Mouse (Mus musculus) intestine, embryonic 15.5 days (tissue): Measurements from ENCODE around the gene Hesx1. TPM values are rescaled to one million over a fixed set of nuclear protein-coding genes. Genes with fewer than 3 reads are reported as not detected.

ENCODE experiments used
- ATAC-seq: fragments of 200-750 bp; cut with Nextera tagmentation; 2 replicates; pipeline ENCODE4 v1.8.0; 2017; ENCODE audit warnings: moderate TSS enrichment, moderate library complexity
- H3K27ac ChIP-seq: fragments of 300-500 bp; sonication (generic); 2 replicates; pipeline ENCODE4 v1.5.1; 2015; ENCODE audit warnings: mild to moderate bottlenecking, inconsistent platforms
- H3K27me3 ChIP-seq: fragments of 300-500 bp; sonication (generic); replicated peaks from 2 replicates; pipeline ENCODE4 v1.6.1; 2015; ENCODE audit warnings: inconsistent platforms
- H3K36me3 ChIP-seq: fragments of 300-500 bp; sonication (generic); 2 replicates; pipeline ENCODE4 v1.6.1; 2015; ENCODE audit warnings: inconsistent platforms
- H3K4me1 ChIP-seq: fragments of 300-500 bp; sonication (generic); replicated peaks from 2 replicates; pipeline ENCODE4 v1.6.1; 2015; ENCODE audit warnings: inconsistent platforms
- H3K4me2 ChIP-seq: fragments of 300-500 bp; sonication (generic); replicated peaks from 2 replicates; pipeline ENCODE4 v1.6.1; 2015; ENCODE audit warnings: mild to moderate bottlenecking, inconsistent platforms
- H3K4me3 ChIP-seq: fragments of 300-500 bp; sonication (generic); replicated peaks from 2 replicates; pipeline ENCODE4 v1.5.1; 2015; ENCODE audit warnings: inconsistent platforms
- H3K9ac ChIP-seq: fragments of 300-500 bp; sonication (generic); 2 replicates; pipeline ENCODE4 v1.6.1; 2015; ENCODE audit warnings: inconsistent platforms
- H3K9me3 ChIP-seq: fragments of 300-500 bp; sonication (generic); 2 replicates; pipeline ENCODE4 v1.6.1; 2016; ENCODE audit warnings: inconsistent platforms
- whole genome bisulfite sequencing: fragments of 180-500 bp; shearing (Covaris S2); methylation state at CpG from one replicate; pipeline ENCODE4 v1.1.7; 2015; 5-methylcytosine and 5-hydroxymethylcytosine counted together
- polyA plus RNA-seq: library from polyadenylated mRNA; unstranded; fragments of >200 nt; fragmentation: Nextera tagmentation; extraction: Ambion mirVana; gene quantifications from 2 replicates; pipeline ENCODE4 v1.2.1, GENCODE M21; 2015

Hesx1 gene
- polyA plus RNA-seq, 1 experiment from 2014 or later = 0.35 TPM

DNA sequence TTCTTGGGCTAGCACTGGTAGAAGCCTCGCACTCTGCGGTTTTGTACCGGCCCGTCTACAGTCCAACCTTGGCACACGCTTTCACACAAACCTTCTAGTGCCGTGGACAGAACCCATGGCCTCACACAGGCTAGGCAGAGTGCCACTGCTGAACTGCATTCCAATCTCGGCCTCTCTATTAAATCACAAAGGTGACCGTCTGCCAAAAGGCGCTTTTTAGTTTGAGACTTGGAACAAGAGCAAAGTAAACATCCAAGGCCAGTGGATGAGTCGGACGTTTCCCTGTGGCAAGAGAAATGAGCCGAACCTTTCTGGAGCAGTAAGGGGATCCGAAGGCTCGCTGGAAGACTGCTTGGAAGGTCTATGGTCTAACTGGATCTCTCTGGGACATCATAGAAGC lies 25.6 kb downstream of the Hesx1 start:
- Histone ChIP-seq H3K9ac (no peak overlapping the region), H3K4me1 (no peaks in the 10 kb centered on the region), H3K4me3 (no peak overlapping the region), H3K9me3 (no peaks in the 10 kb centered on the region), H3K27ac (no peak overlapping the region), H3K36me3 (no peaks in the 10 kb centered on the region), H3K27me3 (no peaks in the 10 kb centered on the region), H3K4me2 (no peak overlapping the region)
- 77% methylated on average over 14 of the region's 14 CpGs for WGBS
- ATAC-seq = no peak

DNA sequence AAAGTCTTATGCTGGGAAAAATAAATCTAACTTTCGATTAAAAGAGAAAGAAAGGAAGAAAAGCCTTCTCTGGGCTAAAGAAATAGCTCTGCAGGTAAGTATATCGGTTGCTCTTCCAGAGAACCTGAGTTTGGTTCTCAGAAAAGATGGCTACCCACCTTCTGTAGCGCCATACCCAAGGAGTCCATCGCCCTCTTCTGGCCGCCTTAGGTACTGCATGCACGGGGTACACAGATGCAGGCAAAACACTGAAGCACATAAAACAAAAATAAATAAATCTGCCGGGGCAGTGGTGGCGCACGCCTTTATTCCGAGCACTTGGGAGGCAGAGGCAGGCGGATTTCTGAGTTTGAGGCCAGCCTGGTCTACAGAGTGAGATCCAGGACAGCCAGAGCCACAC lies 28.7 kb downstream of the Hesx1 start:
- ATAC-seq = no peak

DNA sequence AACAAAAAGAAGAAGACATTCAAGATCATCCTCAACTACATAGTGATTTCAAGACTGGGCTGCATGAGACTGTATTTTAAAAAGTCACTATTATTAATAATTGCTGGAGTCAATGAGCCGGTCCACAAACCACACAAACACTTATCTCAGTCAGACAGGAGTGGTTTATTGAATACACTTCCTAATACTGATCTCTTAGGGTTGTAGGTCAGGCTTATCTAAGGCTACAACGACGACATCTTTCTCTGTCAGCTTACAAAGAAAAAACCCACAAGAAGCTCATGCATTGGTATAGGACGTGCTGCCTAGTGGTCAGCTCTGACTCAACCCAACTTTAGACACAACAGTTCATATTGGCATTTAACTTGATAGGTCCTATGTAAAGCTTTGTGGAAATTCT lies 30.4 kb downstream of the Hesx1 start:
- Histone ChIP-seq H3K9ac (no peak overlapping the region), H3K27ac (no peak overlapping the region), H3K4me1 (no peaks in the 10 kb centered on the region), H3K9me3 (no peaks in the 10 kb centered on the region), H3K4me3 (no peak overlapping the region), H3K27me3 (no peaks in the 10 kb centered on the region), H3K36me3 (no peaks in the 10 kb centered on the region), H3K4me2 (no peak overlapping the region)
- no peak for ATAC-seq
- WGBS = 65% methylated on average over 4 of the region's 4 CpGs

More for the DNA sequence above, 28.7 kb downstream of the Hesx1 start:
- Histone ChIP-seq H3K4me1 (no peaks in the 10 kb centered on the region), H3K9me3 (no peaks in the 10 kb centered on the region), H3K36me3 (no peaks in the 10 kb centered on the region), H3K9ac (no peak overlapping the region), H3K27ac (no peak overlapping the region), H3K27me3 (no peaks in the 10 kb centered on the region), H3K4me2 (no peak overlapping the region), H3K4me3 (no peak overlapping the region)
- WGBS = 47% methylated on average over 11 of the region's 11 CpGs

DNA sequence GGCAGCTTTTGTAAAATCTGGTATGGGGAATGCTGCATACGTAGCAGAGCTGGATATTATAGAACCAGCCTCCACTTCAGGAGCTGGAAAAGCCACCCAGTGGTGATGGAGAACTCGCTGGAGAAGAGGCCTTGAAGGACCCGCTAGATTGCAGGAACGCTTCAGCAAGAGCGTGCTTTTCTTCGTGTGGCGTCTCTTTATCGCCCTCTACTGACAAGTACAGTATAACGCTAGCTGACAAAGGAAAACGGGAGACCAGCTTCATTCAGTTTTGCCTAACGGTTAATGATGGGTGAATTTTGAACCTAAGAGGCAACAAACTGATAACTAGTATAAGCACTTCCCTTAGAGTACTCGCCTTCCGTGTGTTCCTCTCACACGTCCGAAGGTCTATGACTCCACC lies 35.6 kb downstream of the Hesx1 start:
- no peaks in the 10 kb centered on the region for H3K36me3 ChIP-seq
- H3K9ac ChIP-seq = no peak overlapping the region
- no peak overlapping the region for H3K4me2 ChIP-seq
- H3K4me1 ChIP-seq = no peaks in the 10 kb centered on the region
- H3K9me3 ChIP-seq = no peaks in the 10 kb centered on the region
- H3K27me3 ChIP-seq = no peaks in the 10 kb centered on the region
- no peak overlapping the region for H3K4me3 ChIP-seq
- WGBS = 2% methylated on average over 15 of the region's 15 CpGs
- no peak overlapping the region for H3K27ac ChIP-seq
- ATAC-seq = peak; percentile 65

DNA sequence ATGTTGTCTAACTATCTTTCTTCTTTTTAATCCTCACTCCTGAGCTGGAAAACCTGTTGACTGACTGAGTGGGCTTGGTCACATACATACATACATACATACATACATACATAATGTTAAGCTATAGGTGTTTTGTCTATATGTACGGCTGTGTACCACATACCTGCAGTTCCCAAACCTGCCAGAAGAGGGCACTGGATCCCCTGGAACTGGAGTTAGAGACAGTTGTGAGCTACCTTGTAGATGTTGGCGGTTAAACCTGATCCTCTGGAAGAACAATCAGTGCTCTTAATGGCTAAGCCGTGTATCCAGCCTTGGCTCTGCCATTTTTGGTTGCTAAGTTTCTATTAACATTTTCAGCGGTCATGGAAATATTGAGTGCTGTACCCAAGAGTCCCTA lies 36.9 kb downstream of the Hesx1 start:
- Histone ChIP-seq H3K9ac (no peak overlapping the region), H3K4me3 (no peak overlapping the region), H3K36me3 (no peaks in the 10 kb centered on the region), H3K27me3 (no peaks in the 10 kb centered on the region), H3K9me3 (no peaks in the 10 kb centered on the region), H3K4me2 (no peak overlapping the region), H3K27ac (no peak overlapping the region), H3K4me1 (no peaks in the 10 kb centered on the region)
- WGBS = 23% methylated on average over 4 of the region's 4 CpGs
- no peak for ATAC-seq

DNA sequence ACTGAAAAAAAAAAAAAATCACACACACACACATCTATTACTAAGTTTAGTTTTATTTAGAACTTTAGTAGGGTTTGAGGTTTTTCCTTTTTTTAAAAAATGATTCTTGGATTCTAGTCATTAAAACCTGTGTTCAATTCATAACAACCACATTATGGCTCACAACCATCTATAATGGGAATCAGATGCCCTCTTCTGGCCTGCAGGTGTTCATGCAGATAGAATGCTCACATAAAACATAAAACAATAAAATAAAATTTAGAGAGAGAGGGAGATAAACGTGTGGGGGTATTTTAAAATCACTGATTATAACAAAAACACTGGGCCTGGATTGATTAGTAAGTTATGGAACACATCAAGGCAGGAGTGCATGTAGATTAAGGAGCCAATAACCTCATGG lies 43.3 kb downstream of the Hesx1 start:
- no peak for ATAC-seq
- Histone ChIP-seq H3K4me3 (no peak overlapping the region), H3K9me3 (no peaks in the 10 kb centered on the region), H3K4me1 (peaks cover 5% of the 10 kb centered on the region), H3K9ac (no peak overlapping the region), H3K4me2 (no peak overlapping the region), H3K27me3 (no peaks in the 10 kb centered on the region), H3K27ac (no peak overlapping the region), H3K36me3 (no peaks in the 10 kb centered on the region)
- 71% methylated on average over 1 of the region's 1 CpGs for WGBS

DNA sequence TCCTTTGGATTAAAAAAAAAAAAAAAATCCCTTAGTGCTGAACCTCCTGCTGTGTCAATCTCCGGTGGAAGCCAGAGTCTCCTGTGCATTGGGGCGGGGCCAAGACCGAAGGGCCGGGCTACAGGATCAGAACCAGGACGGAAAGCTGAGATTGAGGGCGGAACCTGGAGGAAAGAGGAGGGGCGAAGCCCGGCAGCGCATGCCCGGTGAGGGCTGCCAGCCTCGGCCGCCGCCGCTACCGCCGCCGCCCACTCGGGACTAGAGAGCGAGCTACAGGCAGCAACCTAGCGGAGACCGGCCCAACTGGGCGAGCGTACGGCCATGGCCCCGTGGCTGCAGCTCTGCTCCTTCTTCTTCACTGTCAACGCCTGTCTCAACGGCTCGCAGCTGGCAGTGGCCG lies 44.6 kb downstream of the Hesx1 start, which contains the start of gene Il17rd:
Il17rd (plus strand) TSS at position 159 of the 400 bp plus-strand sequence.
- H3K4me3 ChIP-seq = peak within 1 kb of the TSS; percentile 88
- H3K9ac ChIP-seq = peak within 1 kb of the TSS; percentile 76
- H3K36me3 ChIP-seq = no peaks in the 10 kb centered on the region
- under 1% methylated on average over 29 of the region's 29 CpGs for WGBS
- peak within 1 kb of the TSS; percentile 90 for H3K4me2 ChIP-seq
- H3K4me1 ChIP-seq = peaks cover 12% of the 10 kb centered on the region
- ATAC-seq = peak; percentile 96
- H3K27me3 ChIP-seq = no peaks in the 10 kb centered on the region
- peak within 1 kb of the TSS; percentile 61 for H3K27ac ChIP-seq
- H3K9me3 ChIP-seq = no peaks in the 10 kb centered on the region

DNA sequence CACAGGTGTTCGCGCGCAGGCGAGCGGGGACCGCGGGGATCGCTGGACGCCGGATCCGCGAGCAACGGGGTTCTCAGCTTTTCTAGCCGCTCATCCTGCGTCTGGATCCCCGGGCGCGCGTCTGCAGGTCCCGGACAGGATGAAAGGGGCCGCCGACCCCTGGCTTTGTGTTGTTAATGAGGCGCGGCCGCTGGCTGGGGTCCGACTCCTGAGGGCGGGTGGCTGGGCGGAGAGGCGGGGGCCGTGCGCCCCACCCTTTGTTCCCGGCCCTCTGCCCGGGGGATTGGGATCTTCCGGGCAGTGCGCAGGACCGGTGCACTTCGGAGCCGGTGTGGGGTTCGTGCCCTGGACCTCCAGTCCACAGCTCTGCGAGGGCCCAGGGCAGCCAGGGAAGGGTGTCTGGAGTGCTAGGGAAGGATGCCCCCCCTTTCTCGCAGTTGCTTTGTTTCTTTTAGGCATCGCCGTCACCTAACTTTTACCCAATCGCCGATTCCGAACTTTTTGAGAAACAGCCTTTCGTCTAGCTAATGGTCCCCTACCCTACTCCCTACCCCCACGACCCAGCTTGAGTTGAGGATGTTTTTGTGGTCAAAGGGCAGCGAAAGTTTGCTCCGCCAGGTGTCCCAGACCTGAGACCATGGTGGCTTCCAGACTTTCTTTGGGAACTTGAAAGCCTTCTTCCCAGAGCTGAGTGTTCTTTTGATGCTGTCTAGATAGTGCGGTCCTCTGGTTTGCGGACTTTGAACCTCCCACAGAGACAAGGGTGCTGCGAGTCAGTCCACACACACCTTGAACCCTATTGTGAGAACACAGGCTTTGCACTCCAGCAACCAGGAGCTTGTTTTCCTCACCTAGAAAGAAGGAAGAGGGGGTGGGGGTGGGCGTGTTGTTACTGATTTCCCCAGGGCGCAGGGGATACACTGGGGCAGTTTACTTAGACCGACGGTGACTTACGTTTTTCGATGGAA lies 45.3 kb downstream of the Hesx1 start:
- peak; percentile 60 for ATAC-seq
- peak overlapping the region; percentile 61 for H3K27ac ChIP-seq
- peaks cover 18% of the 10 kb centered on the region for H3K4me1 ChIP-seq
- H3K4me3 ChIP-seq = peak overlapping the region; percentile 88
- 1% methylated on average over 51 of the region's 59 CpGs for WGBS
- peak overlapping the region; percentile 90 for H3K4me2 ChIP-seq
- H3K9me3 ChIP-seq = no peaks in the 10 kb centered on the region
- H3K36me3 ChIP-seq = no peaks in the 10 kb centered on the region
- peak overlapping the region; percentile 76 for H3K9ac ChIP-seq
- no peaks in the 10 kb centered on the region for H3K27me3 ChIP-seq

DNA sequence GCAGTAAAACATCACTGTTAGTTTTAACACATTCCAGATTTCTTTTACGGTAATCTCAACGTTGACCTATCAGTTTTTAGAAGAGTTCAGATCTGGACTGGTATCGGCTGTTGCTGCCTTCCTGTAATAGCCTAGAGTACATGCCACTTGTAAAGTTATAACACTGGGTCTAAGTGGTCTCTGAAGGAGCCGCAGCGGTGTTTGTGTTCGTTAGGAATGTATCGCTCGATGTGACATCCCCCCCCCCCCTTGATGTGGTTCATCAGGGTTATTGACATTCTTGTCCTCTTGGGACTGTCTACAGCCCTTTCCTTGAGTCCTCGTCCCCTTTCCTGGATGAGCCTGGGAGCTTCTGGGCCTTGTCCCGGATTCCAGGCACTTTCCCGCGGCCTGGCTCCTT lies 46.2 kb downstream of the Hesx1 start:
- ATAC-seq = no peak
- Histone ChIP-seq H3K9ac (no peak overlapping the region), H3K4me2 (peak overlapping the region; percentile 90; the same call in 1 of the 2 replicates), H3K27ac (no peak overlapping the region), H3K4me3 (0 out of 2 replicates have a peak overlapping the region, but pooled peaks have one; percentile 6), H3K9me3 (no peaks in the 10 kb centered on the region), H3K4me1 (peaks cover 25% of the 10 kb centered on the region), H3K27me3 (no peaks in the 10 kb centered on the region), H3K36me3 (no peaks in the 10 kb centered on the region)
- 26% methylated on average over 12 of the region's 12 CpGs for WGBS

DNA sequence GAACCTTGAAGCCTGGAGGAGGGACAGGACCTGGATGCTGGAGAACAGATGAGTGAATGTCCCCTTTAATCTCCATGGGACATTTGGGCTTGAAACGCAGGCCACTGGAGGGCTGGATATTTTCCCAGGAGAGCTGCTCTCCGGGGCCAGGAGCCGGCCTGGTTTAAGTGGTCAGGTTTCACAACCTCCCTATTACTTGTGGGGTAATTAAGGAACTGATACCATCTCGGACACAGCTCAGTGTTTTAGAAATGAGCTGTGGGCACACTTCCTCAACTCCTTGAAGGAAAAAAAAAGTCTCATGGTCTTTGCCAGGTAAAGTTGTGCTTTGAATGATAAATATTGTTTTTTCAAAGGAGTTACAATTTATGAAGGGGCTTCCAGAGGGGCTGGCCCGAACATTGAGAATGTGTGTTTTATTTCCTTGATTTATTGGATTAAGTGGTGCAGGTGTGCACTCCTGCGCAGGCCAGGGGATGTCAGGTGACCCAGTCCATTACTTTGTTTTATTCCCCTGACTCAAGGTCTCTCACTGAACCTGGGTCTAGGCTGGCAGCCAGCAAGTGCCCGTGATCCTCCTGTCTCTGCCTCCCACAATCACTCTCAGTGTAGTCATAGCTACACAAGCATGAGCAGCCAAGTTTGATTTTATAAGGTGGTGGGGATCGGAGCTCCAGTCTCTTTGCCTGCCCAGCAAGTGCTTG lies 48.2 kb downstream of the Hesx1 start:
- no peaks in the 10 kb centered on the region for H3K9me3 ChIP-seq
- no peaks in the 10 kb centered on the region for H3K27me3 ChIP-seq
- no peak for ATAC-seq
- WGBS = 56% methylated on average over 8 of the region's 8 CpGs
- H3K4me3 ChIP-seq = no peak overlapping the region
- no peak overlapping the region for H3K4me2 ChIP-seq
- H3K9ac ChIP-seq = no peak overlapping the region
- H3K4me1 ChIP-seq = peaks cover 25% of the 10 kb centered on the region
- H3K36me3 ChIP-seq = no peaks in the 10 kb centered on the region
- H3K27ac ChIP-seq = no peak overlapping the region

DNA sequence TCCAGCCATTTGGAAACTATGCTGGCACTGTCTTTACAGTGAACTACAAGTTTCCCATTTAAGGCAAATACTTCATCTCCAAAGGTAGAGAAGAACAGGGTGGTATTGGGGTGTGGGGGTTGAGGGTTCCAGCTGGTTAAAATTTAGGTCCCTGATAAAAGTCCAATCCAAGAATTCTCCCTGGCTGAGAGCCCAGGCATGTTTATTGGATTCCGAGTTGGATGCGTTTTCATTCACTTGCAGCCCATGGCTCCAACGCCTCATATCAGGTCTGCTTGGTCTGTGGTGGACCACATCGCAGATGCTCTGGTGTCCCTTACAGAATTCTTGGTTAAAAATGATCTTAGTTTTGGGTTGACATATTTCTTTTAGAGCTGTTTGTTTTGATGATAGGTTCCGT lies 49.2 kb downstream of the Hesx1 start:
- Histone ChIP-seq H3K9ac (no peak overlapping the region), H3K4me3 (no peak overlapping the region), H3K27me3 (no peaks in the 10 kb centered on the region), H3K36me3 (no peaks in the 10 kb centered on the region), H3K27ac (no peak overlapping the region), H3K4me2 (no peak overlapping the region), H3K9me3 (no peaks in the 10 kb centered on the region), H3K4me1 (peaks cover 25% of the 10 kb centered on the region)
- WGBS = 42% methylated on average over 5 of the region's 5 CpGs
- no peak for ATAC-seq

DNA sequence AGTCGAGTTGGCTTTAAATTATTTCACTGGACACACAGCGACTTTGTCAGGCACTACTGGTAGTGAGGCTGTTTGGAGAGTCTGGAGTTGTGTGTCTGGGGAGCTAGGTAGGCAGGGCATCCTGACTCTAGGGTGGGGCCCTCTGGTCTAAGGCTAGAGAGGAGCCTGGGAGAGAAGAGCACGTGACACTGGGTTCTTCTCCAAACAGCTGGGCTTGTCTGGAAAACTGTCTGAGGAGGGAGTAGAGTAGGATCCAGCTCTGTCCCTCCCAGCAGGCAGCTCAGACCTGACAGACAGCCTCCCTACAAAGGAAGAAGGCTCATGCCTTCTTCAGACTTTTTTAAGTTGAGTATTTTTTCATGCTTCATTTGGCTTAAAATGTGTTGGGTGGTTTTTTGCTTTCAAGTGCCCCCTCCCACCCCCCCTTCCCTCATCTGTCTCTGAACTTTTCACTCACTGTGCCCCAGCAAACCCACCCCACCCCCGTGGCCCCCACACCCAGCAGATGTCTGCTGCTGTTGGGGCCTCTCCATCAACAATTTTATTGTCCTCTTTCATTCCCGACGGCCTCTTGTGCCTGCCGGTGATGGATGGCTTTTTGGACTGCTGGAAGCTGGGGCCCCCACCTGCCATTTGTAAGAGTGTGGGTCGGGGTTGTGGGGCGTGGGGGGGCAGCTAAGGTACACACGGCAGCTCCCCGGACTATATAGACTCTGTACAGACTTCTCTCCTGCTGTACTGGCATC lies 50.2 kb downstream of the Hesx1 start:
- ATAC-seq = peak; percentile 62
- peak overlapping the region; percentile 34 for H3K4me2 ChIP-seq

More for the DNA sequence above, 50.2 kb downstream of the Hesx1 start:
- H3K9ac ChIP-seq = no peak overlapping the region
- H3K27me3 ChIP-seq = no peaks in the 10 kb centered on the region
- H3K36me3 ChIP-seq = no peaks in the 10 kb centered on the region
- WGBS = 5% methylated on average over 11 of the region's 11 CpGs
- H3K4me1 ChIP-seq = peaks cover 25% of the 10 kb centered on the region
- H3K4me3 ChIP-seq = no peak overlapping the region
- peak overlapping the region; percentile 75 for H3K27ac ChIP-seq
- no peaks in the 10 kb centered on the region for H3K9me3 ChIP-seq
